Mouse (Mus musculus) kidney, adult 2 months (tissue): ENCODE measurements at regions not wholly inside any gene's neighbourhood (a gene's known extent, or its start where the extent isn't known, plus 50 kb on each side); places are given as distances from the start of the nearest gene placed in this dataset.

Experiments
- CTCF ChIP-seq: fragments of 200-500 bp; conservative IDR thresholded peaks from 2 replicates; pipeline ENCODE4 v1.5.1; 2011; ENCODE audit warnings: low read depth, mild to moderate bottlenecking, control low read depth, low read length, moderate library complexity, mixed read lengths; ENCODE audit not compliant: insufficient read depth, insufficient read length
- POLR2A ChIP-seq: fragments of 200-500 bp; IDR thresholded peaks from one replicate; pipeline ENCODE4 v1.6.1; 2011; ENCODE audit warnings: low read depth, low read length, control low read depth

GRCm38 (mm10) chr2:101356709-101357108 is 267.8 kb upstream of the Rag2 start:
- no peak for TF ChIP-seq CTCF
- TF ChIP-seq POLR2A = no peak
